Mouse (Mus musculus): Measurements from ENCODE around the gene Park7. TPM values are rescaled to one million over a fixed set of nuclear protein-coding genes. Genes with fewer than 3 reads are reported as not detected.

The Park7 gene
- polyA plus RNA-seq, 1 experiment, result 70.5 TPM

GRCm38 (mm10) chr4:150903091-150903742 is 11.0 kb downstream of the Park7 start:
- Histone ChIP-seq H3K27me3 (ENCODE audit: control insufficient read depth, insufficient read depth, low read length) (no peaks in the 10 kb centered on the region), H3K36me3 (ENCODE audit: control insufficient read depth, insufficient read depth, low read length) (peaks cover 39% of the 10 kb centered on the region), H3K27ac (ENCODE audit: insufficient read depth, low read depth, low read length) (no peak overlapping the region), H3K4me1 (ENCODE audit: control insufficient read depth, insufficient read depth, insufficient read length, low read length) (peaks cover 3% of the 10 kb centered on the region; the same call in 1 of the 2 replicates), H3K4me3 (ENCODE audit: low read depth, low read length) (no peak overlapping the region)
- WGBS, result 94% methylated on average over 14 of the region's 14 CpGs
- TF ChIP-seq CTCF (IDR thresholded peaks at IDR 0.05; ENCODE audit: extremely low read depth, insufficient read length, insufficient replicate concordance, low read depth, low read length) (no peak), POLR2A (IDR thresholded peaks at IDR 0.05; ENCODE audit: low read depth, low read length) (no peak)

- no peak overlapping the region for H3K4me3 ChIP-seq (ENCODE audit: low read depth, low read length)
- H3K36me3 ChIP-seq (ENCODE audit: control insufficient read depth, insufficient read depth, low read length), result peaks cover 49% of the 10 kb centered on the region
- no peak for TF ChIP-seq CTCF (IDR thresholded peaks at IDR 0.05; ENCODE audit: extremely low read depth, insufficient read length, insufficient replicate concordance, low read depth, low read length)
- no peak for TF ChIP-seq POLR2A (IDR thresholded peaks at IDR 0.05; ENCODE audit: low read depth, low read length)
- WGBS, result 91% methylated on average over 12 of the region's 12 CpGs
- H3K27me3 ChIP-seq (ENCODE audit: control insufficient read depth, insufficient read depth, low read length), result no peaks in the 10 kb centered on the region
- H3K4me1 ChIP-seq (ENCODE audit: control insufficient read depth, insufficient read depth, insufficient read length, low read length), result peaks cover 3% of the 10 kb centered on the region; the same call in 1 of the 2 replicates
- no peak overlapping the region for H3K27ac ChIP-seq (ENCODE audit: insufficient read depth, low read depth, low read length)
Measured at GRCm38 (mm10) chr4:150902062-150902461, 12.2 kb downstream of the Park7 start.

- TF ChIP-seq CTCF (IDR thresholded peaks at IDR 0.05; ENCODE audit: extremely low read depth, insufficient read length, insufficient replicate concordance, low read depth, low read length) (peak; percentile 73; the same call in 1 of the 2 replicates), POLR2A (IDR thresholded peaks at IDR 0.05; ENCODE audit: low read depth, low read length) (no peak)
- 54% methylated on average over 9 of the region's 9 CpGs for WGBS
- Histone ChIP-seq H3K27me3 (ENCODE audit: control insufficient read depth, insufficient read depth, low read length) (no peaks in the 10 kb centered on the region), H3K4me1 (ENCODE audit: control insufficient read depth, insufficient read depth, insufficient read length, low read length) (peaks cover 3% of the 10 kb centered on the region; the same call in 1 of the 2 replicates), H3K27ac (ENCODE audit: insufficient read depth, low read depth, low read length) (no peak overlapping the region), H3K4me3 (ENCODE audit: low read depth, low read length) (no peak overlapping the region), H3K36me3 (ENCODE audit: control insufficient read depth, insufficient read depth, low read length) (peaks cover 51% of the 10 kb centered on the region)
Measured at GRCm38 (mm10) chr4:150901651-150902050, 12.6 kb downstream of the Park7 start.

- Histone ChIP-seq H3K27ac (ENCODE audit: insufficient read depth, low read depth, low read length) (no peak overlapping the region), H3K4me3 (ENCODE audit: low read depth, low read length) (no peak overlapping the region), H3K36me3 (ENCODE audit: control insufficient read depth, insufficient read depth, low read length) (peaks cover 47% of the 10 kb centered on the region), H3K27me3 (ENCODE audit: control insufficient read depth, insufficient read depth, low read length) (no peaks in the 10 kb centered on the region), H3K4me1 (ENCODE audit: control insufficient read depth, insufficient read depth, insufficient read length, low read length) (peaks cover 3% of the 10 kb centered on the region; the same call in 1 of the 2 replicates)
- no peak for TF ChIP-seq CTCF (IDR thresholded peaks at IDR 0.05; ENCODE audit: extremely low read depth, insufficient read length, insufficient replicate concordance, low read depth, low read length)
- no peak for TF ChIP-seq POLR2A (IDR thresholded peaks at IDR 0.05; ENCODE audit: low read depth, low read length)
- WGBS, result 93% methylated on average over 13 of the region's 13 CpGs
Measured at GRCm38 (mm10) chr4:150900486-150900885, 13.8 kb downstream of the Park7 start.

- 48% methylated on average over 13 of the region's 13 CpGs for WGBS
- peaks cover 41% of the 10 kb centered on the region for H3K36me3 ChIP-seq (ENCODE audit: control insufficient read depth, insufficient read depth, low read length)
- H3K27ac ChIP-seq (ENCODE audit: insufficient read depth, low read depth, low read length), result no peak overlapping the region
- H3K27me3 ChIP-seq (ENCODE audit: control insufficient read depth, insufficient read depth, low read length), result no peaks in the 10 kb centered on the region
- H3K4me3 ChIP-seq (ENCODE audit: low read depth, low read length), result no peak overlapping the region
- peaks cover 3% of the 10 kb centered on the region; the same call in 1 of the 2 replicates for H3K4me1 ChIP-seq (ENCODE audit: control insufficient read depth, insufficient read depth, insufficient read length, low read length)
- TF ChIP-seq POLR2A (IDR thresholded peaks at IDR 0.05; ENCODE audit: low read depth, low read length) (0 out of 2 replicates have a peak, but pooled peaks have one; percentile 18), CTCF (IDR thresholded peaks at IDR 0.05; ENCODE audit: extremely low read depth, insufficient read length, insufficient replicate concordance, low read depth, low read length) (peak; percentile 96; the same call in 1 of the 2 replicates)
Measured at GRCm38 (mm10) chr4:150898716-150899365, 15.4 kb downstream of the Park7 start.

- Histone ChIP-seq H3K36me3 (ENCODE audit: control insufficient read depth, insufficient read depth, low read length) (peaks cover 28% of the 10 kb centered on the region), H3K4me1 (ENCODE audit: control insufficient read depth, insufficient read depth, insufficient read length, low read length) (peaks cover 3% of the 10 kb centered on the region; the same call in 1 of the 2 replicates), H3K27ac (ENCODE audit: insufficient read depth, low read depth, low read length) (no peak overlapping the region), H3K27me3 (ENCODE audit: control insufficient read depth, insufficient read depth, low read length) (no peaks in the 10 kb centered on the region), H3K4me3 (ENCODE audit: low read depth, low read length) (no peak overlapping the region)
- 94% methylated on average over 26 of the region's 26 CpGs for WGBS
- TF ChIP-seq CTCF (IDR thresholded peaks at IDR 0.05; ENCODE audit: extremely low read depth, insufficient read length, insufficient replicate concordance, low read depth, low read length) (no peak), POLR2A (IDR thresholded peaks at IDR 0.05; ENCODE audit: low read depth, low read length) (no peak)
Measured at GRCm38 (mm10) chr4:150896896-150897624, 17.2 kb downstream of the Park7 start.

Measured in small intestine, adult 2 months (tissue).